Mouse (Mus musculus) liver, adult 2 months (tissue): Measurements from ENCODE around the gene Fam92b. TPM values are rescaled to one million over a fixed set of nuclear protein-coding genes. Genes with fewer than 3 reads are reported as not detected.
A peak's percentile ranks its signal among the peaks of the same experiment; 100 is the strongest.

ENCODE experiments used
- DNase-seq: peaks from one replicate; pipeline ENCODE4 v3.0.0-alpha.2; 2011; ENCODE audit warnings: low read depth, low spot score; ENCODE audit errors: extremely low read depth
- H3K27ac ChIP-seq: fragments of 200-500 bp; replicated peaks from 2 replicates; pipeline ENCODE4 v1.5.1; 2012; ENCODE audit warnings: low read depth, mild to moderate bottlenecking, control low read depth, inconsistent platforms, low read length; ENCODE audit not compliant: insufficient read depth
- H3K27me3 ChIP-seq: fragments of 200-500 bp; 2 replicates; pipeline ENCODE4 v1.6.1; 2012; ENCODE audit warnings: mild to moderate bottlenecking, moderate library complexity, low read length, inconsistent platforms; ENCODE audit not compliant: control insufficient read depth, insufficient read depth
- H3K36me3 ChIP-seq: fragments of 200-500 bp; 2 replicates; pipeline ENCODE4 v1.6.1; 2012; ENCODE audit warnings: low read length, inconsistent platforms; ENCODE audit not compliant: control insufficient read depth, insufficient read depth
- H3K4me1 ChIP-seq: fragments of 200-500 bp; 2 replicates; pipeline ENCODE4 v1.6.1; 2011; ENCODE audit warnings: low read length; ENCODE audit not compliant: control insufficient read depth, insufficient read depth
- H3K4me3 ChIP-seq: fragments of 200-500 bp; 2 replicates; pipeline ENCODE4 v1.5.1; 2011; ENCODE audit warnings: low read depth, mild to moderate bottlenecking, control low read depth, low read length, moderate library complexity; ENCODE audit not compliant: insufficient read depth
- H3K79me2 ChIP-seq: fragments of 200-500 bp; 2 replicates; pipeline ENCODE4 v1.6.1; 2012; ENCODE audit warnings: inconsistent platforms, mild to moderate bottlenecking, low read length, moderate library complexity; ENCODE audit not compliant: control insufficient read depth, insufficient read depth
- H3K9ac ChIP-seq: fragments of 200-500 bp; 2 replicates; pipeline ENCODE4 v1.6.1; 2012; ENCODE audit warnings: low read depth, mild to moderate bottlenecking, control low read depth, inconsistent platforms, low read length
- CTCF ChIP-seq: fragments of 200-500 bp; IDR thresholded peaks from 2 replicates; pipeline ENCODE4 v1.5.1; 2011; ENCODE audit warnings: low read depth, low read length, control low read depth
- POLR2A ChIP-seq: fragments of 200-500 bp; IDR thresholded peaks from 2 replicates; pipeline ENCODE4 v1.6.1; 2011; ENCODE audit warnings: low read length, control low read depth; ENCODE audit not compliant: insufficient read depth; ENCODE audit errors: extremely low read depth
- WGBS: fragments of 180-500 bp; shearing (Covaris S2); methylation state at CpG from one replicate; pipeline ENCODE4 v1.1.7; 2018; 5-methylcytosine and 5-hydroxymethylcytosine counted together
- polyA plus RNA-seq: library from polyadenylated mRNA; depleted of rRNA; stranded (reverse); fragments of >200 nt; gene quantifications from 2 replicates; pipeline ENCODE4 v1.2.3, GENCODE M21; 2012
- total RNA-seq: library from RNA; depleted of rRNA; stranded (reverse); fragments of >200 nt; gene quantifications from 2 replicates; pipeline ENCODE4 v1.2.3, GENCODE M21; 2014

Fam92b gene
- total and polyA plus RNA-seq, 2 experiments: not detected

DNA sequence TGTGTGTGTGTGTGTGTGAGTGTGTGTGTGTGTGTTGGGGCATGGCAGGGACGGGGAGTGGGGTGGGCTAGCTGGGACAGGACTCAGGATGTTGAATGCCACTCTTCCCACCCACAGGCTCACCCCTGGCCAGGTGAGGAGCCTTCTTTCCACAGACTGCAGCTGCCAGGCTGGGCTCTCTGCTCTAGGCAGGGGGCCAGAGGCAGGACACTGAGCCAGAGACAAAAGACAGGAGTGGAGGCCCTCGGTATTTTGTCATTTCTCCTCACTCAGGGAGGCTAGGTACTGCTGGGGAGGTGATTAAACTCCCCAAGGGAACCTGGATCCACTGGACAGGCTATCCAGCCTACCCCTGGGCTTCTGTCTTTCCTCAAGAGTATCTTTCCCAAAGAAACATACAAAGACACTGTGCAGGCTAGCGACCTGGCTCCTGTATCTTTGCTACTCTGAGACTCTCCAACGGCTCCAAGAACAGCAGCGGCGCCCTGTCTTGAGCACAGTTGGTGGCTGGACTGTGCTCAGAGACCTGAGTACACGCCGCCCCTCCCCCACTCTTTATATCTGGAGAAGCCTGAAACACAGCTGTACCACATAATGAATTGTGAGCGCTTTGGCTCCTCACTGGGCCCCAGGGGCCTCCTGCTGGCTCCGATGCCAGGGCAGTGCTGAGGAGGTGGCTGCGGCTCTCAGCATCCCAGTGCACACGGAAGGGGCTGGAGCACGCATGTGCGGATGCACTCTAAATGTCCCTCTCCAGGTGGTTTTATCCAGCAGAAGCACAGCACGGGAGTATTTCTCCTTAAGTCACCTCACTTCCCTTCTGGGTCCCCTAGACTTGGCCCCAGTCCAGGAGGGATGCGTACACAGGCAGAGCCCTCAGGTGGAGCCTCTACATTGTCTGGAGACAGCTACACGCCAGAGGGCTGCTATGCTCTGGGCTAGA, 7.9 kb upstream of the Fam92b start:
- DNase-seq: no peak
- TF ChIP-seq CTCF (no peak), POLR2A (no peak)
- Histone ChIP-seq H3K4me3 (no peak overlapping the region), H3K27ac (no peak overlapping the region), H3K4me1 (peaks cover 8% of the 10 kb centered on the region), H3K79me2 (no peaks in the 10 kb centered on the region), H3K36me3 (no peaks in the 10 kb centered on the region), H3K9ac (no peak overlapping the region), H3K27me3 (no peaks in the 10 kb centered on the region)
- 67% methylated on average over 16 of the region's 17 CpGs for WGBS

- Histone ChIP-seq H3K9ac (no peak overlapping the region), H3K36me3 (no peaks in the 10 kb centered on the region), H3K27me3 (no peaks in the 10 kb centered on the region), H3K27ac (no peak overlapping the region), H3K4me1 (peaks cover 8% of the 10 kb centered on the region), H3K4me3 (no peak overlapping the region), H3K79me2 (no peaks in the 10 kb centered on the region)
- no peak for DNase-seq
- WGBS: 76% methylated on average over 9 of the region's 9 CpGs
- TF ChIP-seq CTCF (no peak), POLR2A (no peak)
Measured at GRCm38 (mm10) chr8:120184366-120184765, 7.1 kb upstream of the Fam92b start.

DNA sequence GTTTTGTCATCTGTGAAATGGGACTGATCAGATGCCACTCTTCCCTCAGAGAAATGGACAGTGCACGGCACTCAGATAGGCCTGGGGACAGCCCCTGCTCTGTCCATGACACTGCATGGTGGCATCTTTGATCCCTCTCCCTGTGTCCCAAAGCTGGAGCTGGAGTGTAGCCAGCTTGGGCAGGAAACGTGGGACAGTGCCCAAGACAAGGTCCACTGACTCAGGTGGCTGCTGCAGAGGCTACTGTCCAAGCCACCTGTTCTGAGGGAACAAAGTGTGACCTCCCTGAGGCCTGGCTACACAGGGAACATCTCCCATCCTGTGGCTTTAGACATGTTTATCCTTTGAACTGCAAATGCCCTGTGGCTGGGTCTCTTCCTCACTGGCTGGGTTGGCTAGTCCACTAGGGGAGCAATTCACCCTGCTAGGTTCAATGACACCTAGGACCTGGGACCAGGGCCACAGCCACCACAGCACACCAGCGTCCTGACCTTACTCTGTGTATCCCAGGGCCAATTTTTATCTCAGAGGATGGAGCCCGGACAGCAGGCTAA, 4.7 kb upstream of the Fam92b start:
- TF ChIP-seq POLR2A (no peak), CTCF (peak; percentile 62)
- H3K4me1 ChIP-seq: peaks cover 8% of the 10 kb centered on the region
- no peak overlapping the region for H3K4me3 ChIP-seq
- H3K27me3 ChIP-seq: no peaks in the 10 kb centered on the region
- H3K36me3 ChIP-seq: no peaks in the 10 kb centered on the region
- DNase-seq: peak; percentile 99
- 12% methylated on average over 4 of the region's 4 CpGs for WGBS
- no peaks in the 10 kb centered on the region for H3K79me2 ChIP-seq
- no peak overlapping the region for H3K27ac ChIP-seq
- H3K9ac ChIP-seq: no peak overlapping the region

- TF ChIP-seq POLR2A (no peak), CTCF (no peak)
- 25% methylated on average over 5 of the region's 5 CpGs for WGBS
- Histone ChIP-seq H3K36me3 (no peaks in the 10 kb centered on the region), H3K27me3 (no peaks in the 10 kb centered on the region; the same call in 1 of the 2 replicates), H3K4me1 (peaks cover 8% of the 10 kb centered on the region), H3K9ac (no peak overlapping the region), H3K27ac (no peak overlapping the region), H3K4me3 (no peak overlapping the region), H3K79me2 (no peaks in the 10 kb centered on the region)
- peak; percentile 45 for DNase-seq
Measured at GRCm38 (mm10) chr8:120181274-120181673, 4.0 kb upstream of the Fam92b start.

- no peaks in the 10 kb centered on the region; the same call in 1 of the 2 replicates for H3K27me3 ChIP-seq
Measured at GRCm38 (mm10) chr8:120180445-120180970, 3.2 kb upstream of the Fam92b start.

DNA sequence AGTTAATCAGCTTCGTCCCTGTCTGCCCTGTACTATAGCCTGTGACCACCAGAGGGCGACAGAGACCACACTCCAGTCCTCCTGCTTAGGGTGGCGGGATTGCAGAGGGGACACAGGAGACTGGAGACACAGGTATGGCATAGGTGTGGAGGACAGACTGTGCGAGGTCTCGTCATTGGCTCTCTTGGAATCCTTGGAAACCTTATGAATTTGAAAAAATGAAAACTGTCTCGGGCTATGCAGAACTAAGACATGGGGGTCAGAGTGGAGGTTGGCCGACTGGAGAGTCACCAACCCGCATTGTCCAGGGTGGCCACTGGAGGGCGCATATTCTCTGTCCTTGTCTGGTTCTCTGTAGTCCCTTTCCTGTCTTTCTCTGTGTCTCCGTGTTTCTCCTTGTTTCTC, 1.8 kb upstream of the Fam92b start:
- H3K79me2 ChIP-seq: no peaks in the 10 kb centered on the region
- H3K4me3 ChIP-seq: no peak overlapping the region
- DNase-seq: peak; percentile 67
- no peaks in the 10 kb centered on the region; the same call in 1 of the 2 replicates for H3K27me3 ChIP-seq
- no peaks in the 10 kb centered on the region for H3K36me3 ChIP-seq
- H3K9ac ChIP-seq: no peak overlapping the region
- peak; percentile 95 for TF ChIP-seq CTCF
- TF ChIP-seq POLR2A: no peak
- H3K27ac ChIP-seq: no peak overlapping the region
- 0% methylated on average over 10 of the region's 10 CpGs for WGBS
- peaks cover 6% of the 10 kb centered on the region; the same call in 1 of the 2 replicates for H3K4me1 ChIP-seq

More at GRCm38 (mm10) chr8:120180445-120180970, 3.2 kb upstream of the Fam92b start:
- Histone ChIP-seq H3K9ac (no peak overlapping the region), H3K27ac (no peak overlapping the region), H3K4me3 (no peak overlapping the region), H3K79me2 (no peaks in the 10 kb centered on the region), H3K36me3 (no peaks in the 10 kb centered on the region), H3K4me1 (peaks cover 8% of the 10 kb centered on the region)
- 84% methylated on average over 7 of the region's 7 CpGs for WGBS
- no peak for DNase-seq
- no peak for TF ChIP-seq POLR2A
- no peak for TF ChIP-seq CTCF
